Mouse (Mus musculus): ENCODE results near the gene 4933430I17Rik.
"Not testable (repeated sequence)": the region's sequence is repeated elsewhere in the genome, so short reads cannot be mapped to it uniquely, and the experiment has no call there.

- not testable (repeated sequence) for TF ChIP-seq CTCF (IDR thresholded peaks at IDR 0.05; ENCODE audit: extremely low read depth, insufficient read length, insufficient replicate concordance, low read depth, low read length); POLR2A (IDR thresholded peaks at IDR 0.05; ENCODE audit: low read depth, low read length)
Measured at GRCm38 (mm10) chr4:62593546-62594240, 68.5 kb downstream of the 4933430I17Rik start.
